Mouse (Mus musculus): ENCODE data around the gene Myo16.

Myo16 gene

DNA sequence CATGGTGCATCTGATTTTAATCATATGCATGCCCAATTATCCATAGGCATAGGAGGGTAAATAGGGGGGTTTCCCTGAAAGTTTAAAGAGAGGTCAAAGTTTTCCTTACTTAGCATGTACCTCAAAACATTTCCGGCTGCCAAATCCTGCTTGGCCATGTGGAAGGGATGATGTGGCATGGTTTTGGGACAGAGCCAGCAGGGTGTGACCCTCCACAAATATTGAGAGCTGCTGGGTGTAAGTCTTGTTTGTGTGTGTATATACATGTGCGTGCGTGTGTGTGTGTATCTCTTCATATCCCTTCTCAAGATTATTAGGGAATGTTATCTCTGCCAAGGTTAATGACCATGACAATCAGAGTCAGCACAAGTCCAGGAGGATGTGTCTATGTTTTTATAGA lies 150.3 kb downstream of the Myo16 start:
- DNase-seq (ENCODE audit: low read depth, low spot score): no peak

DNA sequence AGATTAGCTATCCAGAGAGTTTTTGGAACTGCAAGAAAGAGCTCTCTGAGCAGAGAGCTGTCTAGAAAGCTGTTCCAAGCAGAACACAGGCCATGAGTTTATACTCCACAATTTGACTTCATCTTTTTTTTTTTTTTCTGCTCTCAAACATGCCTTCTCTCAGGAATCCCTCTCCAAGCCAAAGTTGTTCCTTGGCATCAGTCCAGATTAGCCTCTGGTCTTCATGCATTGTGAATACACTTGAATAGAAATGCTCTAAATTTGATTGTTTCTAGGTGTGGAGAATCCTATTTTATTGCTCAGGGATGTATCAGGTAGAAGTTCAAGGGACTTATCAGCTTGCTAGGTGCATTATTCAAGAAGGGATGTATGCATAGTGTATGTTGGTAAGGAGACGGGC lies 151.0 kb downstream of the Myo16 start:
- no peak for DNase-seq (ENCODE audit: low read depth, low spot score)

DNA sequence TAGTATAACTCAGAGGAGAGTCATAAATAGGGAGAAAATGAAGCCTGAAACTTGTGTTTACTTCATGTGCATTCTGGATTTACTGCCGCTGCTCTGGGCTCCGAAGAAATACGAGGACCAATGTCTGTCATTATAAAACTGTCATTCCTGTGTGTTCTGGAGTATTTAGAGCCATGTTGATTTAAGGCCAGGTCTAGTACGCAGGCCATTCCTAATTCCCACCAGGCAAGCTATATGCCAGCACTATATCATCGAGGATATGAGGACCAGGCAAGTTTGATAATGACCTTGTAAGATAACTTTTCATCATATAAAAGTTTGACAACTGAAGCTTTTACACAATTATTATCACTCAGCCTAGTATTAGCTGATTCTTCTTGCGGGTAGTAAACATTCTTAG lies 153.6 kb downstream of the Myo16 start:
- peak; percentile 30 for DNase-seq (ENCODE audit: low read depth, low spot score)

DNA sequence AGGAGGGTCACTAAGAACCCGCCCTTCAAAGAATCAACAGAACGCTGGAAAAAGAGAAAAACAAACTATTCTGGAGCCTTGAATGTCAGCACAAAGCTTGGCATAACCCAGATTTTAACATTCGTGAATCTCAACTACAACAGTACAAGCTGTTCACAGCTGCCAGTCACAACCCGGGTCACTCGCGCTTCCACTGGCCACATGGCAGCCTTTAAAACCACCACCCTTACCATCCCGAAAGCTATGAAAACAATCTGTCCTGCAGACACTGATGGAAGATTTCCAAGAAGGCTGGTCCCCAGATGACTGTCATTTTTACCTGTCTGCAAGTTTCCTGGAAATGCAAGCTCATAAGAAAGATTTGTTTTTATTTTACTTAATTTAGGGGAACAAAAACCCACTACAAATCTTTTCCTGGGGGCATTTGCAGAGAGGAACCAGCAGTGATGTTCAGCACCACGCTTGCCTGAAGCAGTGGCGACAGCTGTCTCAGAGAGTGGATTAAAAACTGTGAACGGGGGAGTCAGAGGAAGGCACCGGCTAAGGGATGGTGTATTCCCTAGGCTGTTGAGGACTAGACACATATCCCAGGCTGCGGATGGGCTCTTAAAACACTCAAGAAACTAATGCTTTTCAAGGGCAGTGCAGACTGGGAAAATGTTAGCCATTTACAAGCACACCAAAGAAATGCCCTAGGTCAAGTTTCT lies 154.2 kb downstream of the Myo16 start:
- DNase-seq (ENCODE audit: low read depth, low spot score): peak; percentile 20

DNA sequence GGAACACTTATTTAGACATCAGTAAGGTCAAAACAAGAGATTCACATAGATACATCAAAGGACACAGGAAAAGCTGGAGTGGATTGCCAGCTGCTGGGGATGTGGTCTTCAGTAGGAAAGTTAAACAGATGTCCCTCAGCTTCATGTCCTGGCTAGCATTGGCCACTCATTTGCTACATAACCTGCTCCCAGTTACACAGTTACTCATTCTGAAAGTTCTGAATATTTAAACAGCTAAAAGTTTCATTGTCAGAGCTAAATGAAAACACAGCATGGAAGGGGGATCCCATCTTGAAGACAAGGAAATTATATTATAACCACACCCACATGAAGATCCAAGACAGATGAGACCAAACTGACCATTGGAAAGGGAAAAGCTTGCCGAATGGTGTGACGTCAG lies 156.8 kb downstream of the Myo16 start:
- no peak for DNase-seq (ENCODE audit: low read depth, low spot score)

DNA sequence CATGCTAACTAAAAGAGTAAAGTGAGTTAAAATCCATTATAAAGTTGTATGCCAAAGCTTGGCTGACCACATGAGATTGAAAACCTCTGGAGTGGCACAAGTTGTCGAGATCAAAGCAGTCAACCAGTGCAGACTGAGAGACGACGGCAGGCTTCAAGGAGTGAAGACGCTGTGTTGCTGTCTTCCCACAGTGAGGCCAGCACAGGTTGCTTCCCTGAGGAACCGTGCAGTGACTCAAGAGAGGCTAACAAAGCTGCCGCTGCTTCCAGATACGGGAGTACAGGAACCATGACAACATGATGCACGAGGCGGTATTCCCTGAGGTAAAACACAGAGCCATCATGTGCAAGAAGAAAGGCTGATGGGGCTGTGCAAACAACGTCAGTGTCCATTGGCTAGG lies 158.6 kb downstream of the Myo16 start:
- DNase-seq (ENCODE audit: low read depth, low spot score): peak; percentile 22

DNA sequence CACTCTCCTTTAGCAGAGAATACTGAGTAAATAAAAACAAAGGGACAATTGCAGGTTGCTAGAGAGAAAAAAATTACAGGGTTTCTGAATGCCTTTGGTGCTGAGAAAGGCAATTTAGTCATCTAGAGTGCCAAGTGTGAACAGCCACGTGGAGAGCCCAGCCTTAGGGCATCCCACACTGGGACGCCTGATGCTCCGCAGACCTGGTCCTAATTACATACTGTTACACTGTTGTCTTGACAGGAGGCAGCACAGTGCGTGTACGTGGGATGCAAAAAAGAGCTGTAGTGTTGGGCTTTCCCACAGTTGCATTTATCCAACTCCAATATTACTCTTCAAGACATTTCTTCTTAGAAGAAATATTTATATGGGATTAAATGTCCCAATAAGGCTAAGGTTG lies 162.5 kb downstream of the Myo16 start:
- DNase-seq (ENCODE audit: low read depth, low spot score): no peak

DNA sequence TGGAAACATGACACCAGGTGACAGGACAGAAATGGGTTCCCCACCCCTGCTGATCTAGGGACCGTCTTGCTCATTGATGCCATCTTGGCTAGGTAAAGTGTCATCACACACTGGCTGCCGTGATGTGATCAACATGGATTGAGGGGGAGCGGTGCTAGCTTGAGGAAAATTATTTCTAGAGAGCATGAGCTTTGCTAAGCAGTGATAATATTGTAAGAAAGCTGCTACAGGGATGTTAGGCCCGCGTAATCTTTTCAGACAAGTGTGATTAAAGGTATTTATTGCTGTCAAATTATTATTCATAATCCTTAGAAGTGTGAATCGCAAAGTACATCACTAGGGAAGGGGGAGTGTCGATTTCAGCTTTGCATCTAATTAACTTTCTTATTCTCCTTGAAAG lies 164.4 kb downstream of the Myo16 start:
- DNase-seq (ENCODE audit: low read depth, low spot score): no peak

DNA sequence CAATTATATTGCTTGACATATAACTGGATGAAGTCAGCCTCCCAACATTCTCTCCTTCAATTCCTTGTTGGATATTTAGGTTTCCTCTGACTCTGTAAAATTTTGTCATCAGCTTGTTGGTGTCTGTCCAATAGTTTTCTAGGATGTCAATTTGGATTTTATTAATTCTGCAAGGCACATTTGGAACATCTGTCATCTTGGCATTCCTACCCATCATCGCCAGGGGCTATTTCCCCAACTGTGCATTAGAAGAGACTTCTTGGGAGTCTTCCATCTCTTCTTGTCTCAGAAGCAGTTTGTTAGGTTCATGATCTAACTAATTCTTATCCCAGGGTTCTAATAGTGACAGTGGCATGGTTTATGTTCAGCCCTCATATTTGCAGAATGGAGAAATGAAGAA lies 196.7 kb downstream of the Myo16 start:
- DNase-seq (ENCODE audit: low read depth, low spot score): no peak

DNA sequence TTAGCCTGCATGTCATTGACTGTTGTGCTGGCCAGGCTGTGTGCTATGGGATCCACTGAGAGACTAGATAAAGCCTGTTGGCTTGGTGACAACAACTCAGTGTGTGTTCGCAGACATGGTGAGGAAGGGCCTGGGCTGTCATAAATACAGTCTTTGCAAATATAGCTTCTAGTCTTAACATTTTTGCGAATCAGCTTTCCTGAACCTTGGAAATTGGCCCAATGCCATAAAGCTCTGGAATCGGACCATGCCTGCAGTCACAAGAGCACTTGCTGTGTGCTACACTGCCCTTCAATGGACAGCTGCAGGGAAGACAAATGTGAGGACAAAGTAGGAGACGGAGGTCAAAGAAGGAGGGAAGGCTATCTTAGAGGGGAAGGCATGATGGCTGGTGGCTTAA lies 205.0 kb downstream of the Myo16 start:
- no peak for DNase-seq (ENCODE audit: low read depth, low spot score)

DNA sequence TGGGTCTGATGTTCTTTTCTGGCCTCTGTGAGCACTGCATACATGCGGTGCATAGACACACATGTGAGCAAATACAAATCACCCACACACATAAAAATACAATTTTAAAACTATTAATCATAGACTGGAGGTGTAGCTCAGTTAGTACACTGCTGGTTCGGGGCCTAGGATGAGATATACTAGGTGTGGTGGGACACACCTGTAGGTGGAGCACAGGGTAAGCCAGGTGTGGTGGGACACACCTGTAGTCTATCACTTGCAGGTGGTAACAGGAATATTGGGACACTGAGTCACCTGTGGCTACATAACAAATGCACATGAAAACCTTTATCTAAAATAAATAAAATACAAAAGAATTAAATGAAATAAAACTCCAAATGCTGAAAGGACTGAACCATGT lies 209.2 kb downstream of the Myo16 start:
- no peak for DNase-seq (ENCODE audit: low read depth, low spot score)

DNA sequence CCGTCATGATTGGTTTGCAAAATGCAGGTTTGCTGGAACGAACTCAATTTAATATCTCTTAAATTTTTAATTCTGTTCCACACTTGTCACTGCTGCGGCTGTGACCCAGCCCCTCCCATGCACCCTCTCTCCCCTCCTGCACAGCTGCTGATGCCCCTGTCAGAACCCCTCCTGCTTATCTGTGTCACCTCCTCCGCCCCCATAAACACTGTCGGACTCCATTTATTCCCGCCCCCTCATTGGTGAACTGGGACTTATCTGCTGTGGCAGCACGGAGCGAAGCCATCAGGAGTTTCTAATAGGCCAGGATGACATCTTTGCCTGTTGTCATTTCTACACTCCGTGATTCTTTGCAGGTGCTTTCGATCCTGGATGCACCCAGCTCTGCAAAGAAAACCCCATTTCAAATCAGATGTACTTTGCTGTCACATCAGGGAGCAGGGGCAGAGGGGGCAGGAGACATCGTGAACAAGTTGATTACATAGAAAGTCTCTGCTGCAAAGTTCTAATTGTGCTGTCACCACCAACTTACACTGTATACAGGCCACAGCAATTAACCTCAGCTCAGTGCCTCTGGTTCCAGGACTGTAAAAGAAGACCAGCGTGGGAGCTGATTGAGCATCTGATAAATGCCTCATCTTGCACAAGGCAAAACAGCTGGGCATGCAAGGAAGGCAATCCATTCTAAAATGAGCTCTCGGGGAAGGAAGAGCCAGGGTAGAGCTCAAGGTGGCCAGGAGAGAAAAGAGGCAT lies 210.1 kb downstream of the Myo16 start:
- DNase-seq (ENCODE audit: low read depth, low spot score): no peak

DNA sequence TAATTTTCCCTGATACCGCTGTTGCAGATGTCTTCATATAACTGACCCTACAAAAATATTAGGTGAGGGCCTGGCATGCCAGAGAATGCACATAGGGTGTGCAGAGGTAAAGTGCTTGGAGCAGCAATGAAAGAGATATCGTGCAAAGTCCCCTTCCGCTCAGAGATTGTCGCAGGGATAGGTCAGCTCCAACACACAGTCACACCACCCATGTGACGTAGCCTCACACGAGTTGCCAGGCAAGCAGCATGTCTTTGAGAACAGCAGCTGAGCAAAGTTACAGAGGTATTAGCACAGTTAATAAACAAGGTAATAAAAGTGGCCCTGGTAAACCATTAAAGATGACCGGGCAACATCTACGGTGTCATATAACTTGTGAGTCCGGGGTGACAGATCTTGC lies 212.4 kb downstream of the Myo16 start:
- no peak for DNase-seq (ENCODE audit: low read depth, low spot score)

DNA sequence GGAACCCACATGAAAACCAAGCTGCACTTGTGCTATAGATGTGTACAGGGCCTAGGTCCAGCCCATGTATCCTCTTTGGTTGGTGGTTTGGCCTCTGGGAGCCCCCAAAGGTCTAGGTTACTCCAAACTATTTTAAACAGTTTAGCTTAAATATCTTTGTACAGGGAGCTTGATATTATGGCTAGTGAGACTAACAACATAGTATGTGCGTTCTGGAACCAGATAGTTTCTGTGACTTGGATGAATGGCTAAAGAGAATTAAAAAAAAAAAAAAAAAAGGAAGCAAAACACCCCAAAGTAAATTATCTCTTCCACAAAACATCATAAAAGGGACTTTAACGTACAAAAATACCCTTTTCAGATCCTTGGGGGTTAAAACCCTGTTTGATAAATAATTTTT lies 218.9 kb downstream of the Myo16 start:
- DNase-seq (ENCODE audit: low read depth, low spot score): no peak

DNA sequence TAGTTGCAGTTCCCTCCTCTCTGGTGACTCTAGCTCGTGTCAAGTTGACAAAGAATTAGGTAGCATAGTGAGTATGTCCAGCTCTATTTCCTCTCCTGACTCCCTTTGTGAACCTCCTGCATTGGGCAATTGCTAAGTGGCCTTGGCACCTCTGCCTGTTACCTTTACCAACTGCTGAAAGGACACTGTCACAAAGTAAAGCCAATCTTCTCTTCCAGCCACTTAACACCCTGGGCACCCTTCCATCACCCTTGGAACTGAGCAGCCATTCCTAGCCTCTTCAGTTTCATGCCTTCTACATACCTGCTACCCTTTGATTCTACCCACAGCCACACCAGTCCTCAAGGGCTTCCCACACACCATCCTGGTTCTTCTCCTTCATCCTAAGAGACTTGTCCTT lies 233.4 kb downstream of the Myo16 start:
- no peak for DNase-seq (ENCODE audit: low read depth, low spot score)

DNA sequence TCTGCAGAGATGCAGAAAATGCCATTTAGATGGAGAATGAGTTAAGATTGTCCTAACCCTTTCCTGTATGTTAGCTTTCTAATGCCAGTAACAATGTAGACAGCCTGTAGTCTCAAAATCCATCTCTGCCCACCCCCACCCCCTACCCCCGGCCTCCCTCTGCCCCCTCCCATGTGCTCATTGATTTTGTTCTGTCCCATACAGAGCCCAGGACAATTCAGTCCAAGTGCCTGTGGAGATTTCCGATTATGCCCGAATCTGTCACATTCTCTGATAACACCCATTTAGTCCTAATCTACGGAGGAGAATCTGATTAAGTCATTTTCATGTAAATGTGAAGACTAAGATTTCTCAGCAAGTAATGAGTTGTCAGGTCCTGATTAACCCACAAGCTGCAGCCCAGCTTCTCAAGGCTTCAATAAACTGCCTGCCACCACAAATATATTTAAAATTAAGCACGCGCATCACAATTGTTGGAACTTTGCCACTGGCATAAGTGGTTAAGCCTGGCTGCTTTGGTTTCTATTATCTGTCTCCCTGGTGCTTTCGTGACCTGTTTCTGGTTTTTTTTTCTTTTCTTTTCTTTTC lies 237.5 kb downstream of the Myo16 start:
- DNase-seq (ENCODE audit: low read depth, low spot score): no peak

DNA sequence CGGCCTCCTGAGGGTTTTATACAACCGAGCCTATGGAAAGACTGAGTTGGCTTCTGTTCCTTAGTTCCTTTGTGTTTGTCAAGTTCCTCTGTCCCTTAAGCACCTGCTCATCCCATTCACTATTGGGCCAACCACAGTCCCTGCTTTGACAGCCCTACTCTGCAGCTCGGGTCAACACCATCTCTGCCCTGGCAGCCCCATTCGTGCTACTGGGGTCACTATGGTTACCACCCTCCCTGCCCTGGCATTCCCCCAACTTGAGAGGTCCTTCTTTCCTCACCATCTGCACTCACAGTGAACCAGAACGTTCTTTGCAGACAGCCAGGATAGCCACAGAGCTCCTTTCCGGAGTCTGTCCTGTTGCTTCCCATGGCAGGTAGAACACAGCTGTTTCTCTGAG lies 238.2 kb downstream of the Myo16 start:
- DNase-seq (ENCODE audit: low read depth, low spot score): no peak

DNA sequence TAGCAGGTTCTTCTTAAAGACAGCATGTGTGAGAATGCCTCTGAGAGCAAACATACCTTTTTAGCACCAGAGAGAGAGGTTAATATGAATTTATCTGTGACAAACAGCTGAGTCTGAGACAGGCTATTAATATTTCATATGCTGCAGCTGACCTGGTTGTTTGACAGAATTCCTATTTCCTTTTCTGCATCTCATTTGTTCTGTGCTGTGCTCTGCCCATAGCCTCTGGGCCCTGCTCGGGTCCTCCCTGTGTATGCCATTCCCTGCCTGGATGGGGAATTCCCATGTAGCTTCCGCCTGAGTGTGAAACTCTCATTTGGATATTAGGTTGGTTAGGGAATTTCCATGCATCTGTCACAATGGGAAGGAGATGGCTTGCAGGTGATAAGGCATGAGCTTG lies 240.8 kb downstream of the Myo16 start:
- no peak for DNase-seq (ENCODE audit: low read depth, low spot score)

DNA sequence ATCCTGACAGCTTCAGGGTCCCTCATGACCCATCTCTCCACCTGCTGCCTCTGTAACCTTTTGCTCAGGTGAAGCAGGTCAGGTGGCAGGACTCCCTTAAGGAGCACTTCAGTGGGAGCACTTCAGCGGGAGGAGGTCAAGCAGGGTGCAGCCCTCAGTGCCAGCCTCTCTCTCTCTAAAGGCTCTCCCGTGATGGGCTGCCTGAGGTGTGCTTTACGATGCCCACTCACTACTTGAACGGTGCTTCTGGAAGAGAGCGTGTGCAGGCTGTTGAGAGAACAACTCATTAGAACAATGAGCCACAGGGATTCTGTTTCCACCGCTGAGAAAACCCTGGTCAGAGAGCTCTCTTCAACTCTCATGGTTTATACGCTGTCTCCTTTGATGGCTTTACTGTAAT lies 241.4 kb downstream of the Myo16 start:
- DNase-seq (ENCODE audit: low read depth, low spot score): no peak

DNA sequence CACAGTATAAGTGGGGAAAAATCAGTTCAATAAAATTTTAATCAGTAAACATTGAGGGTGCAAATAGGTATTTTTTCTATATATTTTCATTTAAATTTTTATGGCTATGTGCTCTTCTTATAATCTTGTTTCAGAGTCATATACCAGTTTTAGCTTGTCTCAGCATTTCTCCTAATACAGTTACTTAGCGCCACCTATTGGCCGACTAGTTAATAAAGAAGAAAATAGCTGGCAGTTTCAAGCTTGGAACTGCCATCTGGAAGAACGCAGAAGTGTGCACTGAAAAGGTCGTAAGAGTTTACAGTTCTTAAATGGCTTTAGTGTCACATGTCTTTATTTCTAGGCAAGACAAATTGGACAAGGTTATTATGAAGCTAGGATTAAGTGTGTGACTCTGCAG lies 248.9 kb downstream of the Myo16 start:
- peak; percentile 78 for DNase-seq (ENCODE audit: low read depth, low spot score)

DNA sequence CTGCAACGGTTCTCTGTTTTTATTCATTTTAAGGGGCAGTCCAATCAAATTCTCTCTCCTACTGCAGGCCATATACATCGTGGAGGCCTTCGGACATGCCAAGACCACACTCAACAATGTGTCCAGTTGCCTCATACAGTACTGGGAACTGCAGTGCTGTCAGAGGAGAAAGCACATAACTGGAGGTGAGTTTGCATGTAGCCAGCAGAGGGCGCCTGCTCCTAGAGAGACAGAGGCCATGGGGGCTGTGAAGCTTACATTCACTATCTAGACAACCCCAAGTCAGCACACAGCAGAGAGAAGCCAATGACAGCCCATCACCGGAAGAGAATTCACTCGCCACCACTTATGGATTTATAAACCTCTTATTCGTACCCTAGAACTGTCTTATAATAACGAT lies 251.8 kb downstream of the Myo16 start:
- peak; percentile 76 for DNase-seq (ENCODE audit: low read depth, low spot score)

DNA sequence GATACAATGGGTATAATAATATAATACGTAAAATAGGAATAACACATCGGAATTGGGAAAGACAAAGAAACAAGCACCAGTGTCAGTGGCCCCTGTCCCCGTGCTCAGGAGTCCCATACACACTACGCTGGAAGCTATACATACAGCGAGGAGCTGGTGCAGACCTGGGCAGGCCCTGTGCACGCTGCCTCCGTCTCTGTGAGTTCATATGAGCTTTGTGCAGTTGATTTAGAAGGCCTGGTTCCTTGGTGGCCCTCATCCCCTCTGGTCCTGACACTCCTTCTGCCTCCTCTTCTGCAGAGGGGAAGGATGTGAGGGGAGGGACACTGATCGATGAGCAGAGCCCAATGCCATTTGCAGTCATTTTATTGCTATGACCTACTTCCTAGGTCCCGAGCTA lies 255.3 kb downstream of the Myo16 start:
- no peak for DNase-seq (ENCODE audit: low read depth, low spot score)

DNA sequence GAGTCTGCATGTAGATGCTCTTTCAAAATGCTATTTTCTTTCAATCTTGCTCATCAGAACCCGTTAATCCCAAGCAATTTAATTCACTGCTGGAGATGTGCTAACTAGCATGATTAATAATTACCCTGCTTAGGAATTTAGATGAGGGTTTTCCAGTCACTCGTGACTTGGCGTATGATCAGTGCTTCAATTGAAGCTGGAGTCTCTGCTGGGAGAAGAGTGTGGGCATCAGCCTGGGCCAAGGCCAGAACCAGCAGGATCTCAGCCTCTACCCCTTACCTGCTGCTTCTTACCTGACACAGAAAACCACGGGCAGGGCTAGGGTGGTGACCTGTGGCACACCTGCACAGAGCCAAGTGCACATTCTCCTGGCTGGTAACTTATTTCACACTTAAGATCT lies 257.8 kb downstream of the Myo16 start:
- DNase-seq (ENCODE audit: low read depth, low spot score): no peak
